Comparison of ENCODE assay signal across 10 mouse cellular contexts in the genomic region with DNA sequence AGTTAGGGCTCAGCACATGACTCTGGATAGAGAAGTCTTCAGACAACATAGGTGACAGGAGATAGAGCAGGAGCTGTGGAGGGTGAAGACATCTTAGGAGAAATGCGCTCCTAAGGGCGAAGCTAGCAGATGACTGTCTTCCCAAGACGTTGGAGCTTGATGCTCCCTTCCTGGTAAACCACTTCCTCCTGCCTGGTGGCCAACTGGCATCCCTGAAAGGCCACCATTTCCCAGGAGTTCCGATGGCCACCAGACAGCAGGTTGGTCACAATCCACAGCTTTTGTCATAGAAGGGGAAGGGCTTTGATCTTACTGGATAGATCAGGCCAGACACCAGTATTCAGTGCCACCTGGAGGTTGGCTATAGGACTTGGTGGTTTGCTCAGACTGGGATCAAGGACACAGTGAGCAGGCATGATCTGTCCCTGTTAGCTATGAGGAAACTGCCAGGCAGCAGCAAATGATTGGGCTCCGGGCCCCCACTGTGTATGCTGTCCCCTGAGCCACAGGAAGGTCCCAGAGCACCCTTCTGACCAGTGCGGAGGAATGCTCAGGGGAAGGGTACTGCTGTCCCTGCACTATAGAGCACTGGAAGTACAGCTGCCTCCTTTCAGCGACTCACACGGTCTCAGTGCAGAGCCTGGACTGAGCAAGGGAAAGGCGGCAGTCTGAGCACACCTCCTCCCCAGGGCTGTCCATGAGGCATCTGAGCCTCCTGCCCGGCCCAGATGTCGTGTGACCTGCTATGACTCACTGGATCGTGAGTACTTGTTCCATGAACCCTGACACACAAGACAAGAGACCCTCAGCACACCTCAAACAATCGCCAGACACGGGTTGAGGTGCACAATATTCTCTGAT. TPM values are rescaled to one million over a fixed set of nuclear protein-coding genes. Genes with fewer than 3 reads are reported as not detected.
A peak's percentile ranks its signal among the peaks of the same experiment; 100 is the strongest.
DNase-seq lines count a peak whose midpoint lies in the region; ATAC-seq lines count a peak whose summit lies in the region.
"Had no signal": no experiment of that assay in that cellular context is flagged by ENCODE, and none has a peak within 500 bp of the region (broad histone marks: within the 10 kb centered on the region; RNA-seq: fewer than 3 reads in every experiment).

No protein-coding gene starts in this region.

- H3K9ac ChIP-seq in heart, embryonic 12.5 days: peak overlapping the region; percentile 5; the same call in 1 of the 2 replicates
- H3K9ac ChIP-seq in midbrain, embryonic 11.5 days (ENCODE audit: low read length): no peak overlapping the region
- H3K9ac ChIP-seq in midbrain, embryonic 13.5 days (replicated peaks): no peak overlapping the region
- peak overlapping the region; percentile 49 for H3K9ac ChIP-seq in embryonic facial prominence, embryonic 13.5 days
- H3K9ac ChIP-seq in stomach, embryonic 14.5 days (replicated peaks; ENCODE audit: low read depth, low read length): no peak overlapping the region

- no peak for DNase-seq in heart, adult 9 months (ENCODE audit: low spot score in 2 of 2)
- peak; percentile 82 for DNase-seq in midbrain, embryonic 11.5 days (ENCODE audit: low spot score, missing footprints)
- no peak for DNase-seq in layer of hippocampus, postnatal 10 days (ENCODE audit: low spot score in 2 of 2)
- DNase-seq in layer of hippocampus, postnatal 14 days (ENCODE audit: low spot score in 2 of 2): no peak
- DNase-seq: gastrocnemius, postnatal 14 days; lung, postnatal 14 days had no signal

- H3K27ac ChIP-seq in heart, embryonic 12.5 days (ENCODE audit: poor library complexity, severe bottlenecking): no peak overlapping the region
- no peak overlapping the region for H3K27ac ChIP-seq in midbrain, embryonic 11.5 days (ENCODE audit: low read depth, low read length)
- H3K27ac ChIP-seq in midbrain, embryonic 13.5 days: no peak overlapping the region
- no peak overlapping the region for H3K27ac ChIP-seq in embryonic facial prominence, embryonic 13.5 days
- no peak overlapping the region for H3K27ac ChIP-seq in stomach, embryonic 14.5 days (ENCODE audit: low read length)

- H3K4me3 ChIP-seq in heart, embryonic 12.5 days: peak overlapping the region; percentile 23
- no peak overlapping the region for H3K4me3 ChIP-seq in midbrain, embryonic 11.5 days (ENCODE audit: low read depth, low read length)
- no peak overlapping the region for H3K4me3 ChIP-seq in midbrain, embryonic 13.5 days (replicated peaks)
- no peak overlapping the region for H3K4me3 ChIP-seq in embryonic facial prominence, embryonic 13.5 days
- no peak overlapping the region for H3K4me3 ChIP-seq in stomach, embryonic 14.5 days (ENCODE audit: low read depth, low read length)

- H3K36me3 ChIP-seq in heart, embryonic 12.5 days: no peaks in the 10 kb centered on the region
- no peaks in the 10 kb centered on the region for H3K36me3 ChIP-seq in midbrain, embryonic 11.5 days (ENCODE audit: control insufficient read depth, insufficient read depth, low read length)
- H3K36me3 ChIP-seq in midbrain, embryonic 13.5 days: no peaks in the 10 kb centered on the region
- no peaks in the 10 kb centered on the region for H3K36me3 ChIP-seq in embryonic facial prominence, embryonic 13.5 days
- H3K36me3 ChIP-seq in stomach, embryonic 14.5 days (ENCODE audit: control insufficient read depth, insufficient read depth, low read length): no peaks in the 10 kb centered on the region

- H3K4me1 ChIP-seq in heart, embryonic 12.5 days (replicated peaks): peaks cover 10% of the 10 kb centered on the region
- no peaks in the 10 kb centered on the region for H3K4me1 ChIP-seq in midbrain, embryonic 11.5 days (ENCODE audit: control insufficient read depth, insufficient read depth, low read length)
- no peaks in the 10 kb centered on the region for H3K4me1 ChIP-seq in midbrain, embryonic 13.5 days (replicated peaks)
- peaks cover 6% of the 10 kb centered on the region; the same call in 1 of the 2 replicates for H3K4me1 ChIP-seq in embryonic facial prominence, embryonic 13.5 days
- no peaks in the 10 kb centered on the region for H3K4me1 ChIP-seq in stomach, embryonic 14.5 days (ENCODE audit: control insufficient read depth, insufficient read depth, low read length)

- H3K4me2 ChIP-seq in heart, embryonic 12.5 days: peak overlapping the region; percentile 61
- no peak overlapping the region for H3K4me2 ChIP-seq in midbrain, embryonic 11.5 days
- no peak overlapping the region for H3K4me2 ChIP-seq in midbrain, embryonic 13.5 days (replicated peaks)
- H3K4me2 ChIP-seq in embryonic facial prominence, embryonic 13.5 days: peak overlapping the region; percentile 44
- no peak overlapping the region for H3K4me2 ChIP-seq in stomach, embryonic 14.5 days (replicated peaks; ENCODE audit: low read depth, low read length)

- ATAC-seq in heart, embryonic 12.5 days (ENCODE audit: insufficient number of reproducible peaks, low FRiP score): peak; percentile 33
- ATAC-seq in midbrain, embryonic 11.5 days (ENCODE audit: low FRiP score): no peak
- no peak for ATAC-seq in midbrain, embryonic 13.5 days
- 0 out of 2 replicates have a peak, but pooled peaks have one; percentile 34 for ATAC-seq in embryonic facial prominence, embryonic 13.5 days (ENCODE audit: insufficient number of reproducible peaks, insufficient read depth, low FRiP score, low TSS enrichment, low read depth)
- ATAC-seq in stomach, embryonic 14.5 days (ENCODE audit: insufficient number of reproducible peaks, insufficient read depth, low FRiP score, low read depth): 0 out of 2 replicates have a peak, but pooled peaks have one; percentile 44

- 59% methylated on average over 14 of the region's 14 CpGs for WGBS in heart, embryonic 12.5 days
- WGBS in midbrain, embryonic 11.5 days: 72% methylated on average over 14 of the region's 14 CpGs
- WGBS in midbrain, embryonic 13.5 days: 74% methylated on average over 14 of the region's 14 CpGs
- 72% methylated on average over 14 of the region's 14 CpGs for WGBS in embryonic facial prominence, embryonic 13.5 days
- 60% methylated on average over 14 of the region's 14 CpGs for WGBS in stomach, embryonic 14.5 days

- peaks cover 37% of the 10 kb centered on the region for H3K27me3 ChIP-seq in heart, embryonic 12.5 days (replicated peaks)
- H3K27me3 ChIP-seq in midbrain, embryonic 11.5 days (ENCODE audit: control insufficient read depth, insufficient read depth, low read length): peaks cover 6% of the 10 kb centered on the region
- H3K27me3 ChIP-seq in midbrain, embryonic 13.5 days: peaks cover 11% of the 10 kb centered on the region
- H3K27me3 ChIP-seq in embryonic facial prominence, embryonic 13.5 days: peaks cover 15% of the 10 kb centered on the region
- no peaks in the 10 kb centered on the region for H3K27me3 ChIP-seq in stomach, embryonic 14.5 days (ENCODE audit: control insufficient read depth, insufficient read depth, low read length)

- peaks cover 26% of the 10 kb centered on the region for H3K9me3 ChIP-seq in heart, embryonic 12.5 days (replicated peaks)
- H3K9me3 ChIP-seq in midbrain, embryonic 11.5 days (ENCODE audit: control insufficient read depth, low read length): no peaks in the 10 kb centered on the region; the same call in 1 of the 2 replicates
- peaks cover 11% of the 10 kb centered on the region; the same call in 1 of the 2 replicates for H3K9me3 ChIP-seq in midbrain, embryonic 13.5 days
- peaks cover 12% of the 10 kb centered on the region for H3K9me3 ChIP-seq in embryonic facial prominence, embryonic 13.5 days
- peaks cover 13% of the 10 kb centered on the region for H3K9me3 ChIP-seq in stomach, embryonic 14.5 days (ENCODE audit: control insufficient read depth, low read depth, low read length)

RNA-seq across cellular contexts. Expression of a gene that starts 0.6 kb away (rescaled TPM):
- 3.5 and 5.3 TPM in 2 replicates for polyA plus RNA-seq in heart, embryonic 12.5 days (2016; fragmentation: Nextera tagmentation; extraction: Ambion mirVana)
- 8.2 and 9.1 TPM in 2 replicates for polyA plus RNA-seq in midbrain, embryonic 11.5 days (2014; fragmentation: Nextera tagmentation; extraction: Ambion mirVana)
- 2.7 and 3.1 TPM in 2 replicates for polyA plus RNA-seq in midbrain, embryonic 13.5 days (2015; fragmentation: Nextera tagmentation; extraction: Ambion mirVana)
- 4.3 and 9.4 TPM in 2 replicates for polyA plus RNA-seq in embryonic facial prominence, embryonic 13.5 days (2015; fragmentation: Nextera tagmentation; extraction: Ambion mirVana)
- 3.6 and 5.4 TPM in 2 replicates for polyA plus RNA-seq in stomach, embryonic 14.5 days (2014; fragmentation: Nextera tagmentation; extraction: Ambion mirVana)
- 10 to 100 TPM; 18.7 to 22.2 TPM for total RNA-seq in layer of hippocampus, postnatal 10 days (2021)
- total RNA-seq in layer of hippocampus, postnatal 14 days (2021): 10 to 100 TPM; 16.1 to 21.9 TPM

RNA-seq across cellular contexts. Expression of a gene that starts 22.0 kb away (rescaled TPM):
- polyA plus RNA-seq in heart, embryonic 12.5 days (2016; fragmentation: Nextera tagmentation; extraction: Ambion mirVana): 23.2 and 24.9 TPM in 2 replicates
- polyA plus RNA-seq in midbrain, embryonic 11.5 days (2014; fragmentation: Nextera tagmentation; extraction: Ambion mirVana): 28.2 and 30.6 TPM in 2 replicates
- 84.6 TPM in 2 replicates for polyA plus RNA-seq in midbrain, embryonic 13.5 days (2015; fragmentation: Nextera tagmentation; extraction: Ambion mirVana)
- polyA plus RNA-seq in embryonic facial prominence, embryonic 13.5 days (2015; fragmentation: Nextera tagmentation; extraction: Ambion mirVana): 52.2 and 52.4 TPM in 2 replicates
- 27.8 and 29.5 TPM in 2 replicates for polyA plus RNA-seq in stomach, embryonic 14.5 days (2014; fragmentation: Nextera tagmentation; extraction: Ambion mirVana)
- 10 to 100 TPM; 89.5 to 91.8 TPM for total RNA-seq in layer of hippocampus, postnatal 10 days (2021)
- 10 to 100 TPM; 79.0 to 81.2 TPM for total RNA-seq in layer of hippocampus, postnatal 14 days (2021)

RNA-seq across cellular contexts. Expression of a gene that starts 22.0 kb away (rescaled TPM):
- 139 and 140 TPM in 2 replicates for polyA plus RNA-seq in heart, embryonic 12.5 days (2016; fragmentation: Nextera tagmentation; extraction: Ambion mirVana)
- polyA plus RNA-seq in midbrain, embryonic 11.5 days (2014; fragmentation: Nextera tagmentation; extraction: Ambion mirVana): 254 and 269 TPM in 2 replicates
- polyA plus RNA-seq in midbrain, embryonic 13.5 days (2015; fragmentation: Nextera tagmentation; extraction: Ambion mirVana): 268 and 273 TPM in 2 replicates
- 223 and 233 TPM in 2 replicates for polyA plus RNA-seq in embryonic facial prominence, embryonic 13.5 days (2015; fragmentation: Nextera tagmentation; extraction: Ambion mirVana)
- 218 and 224 TPM in 2 replicates for polyA plus RNA-seq in stomach, embryonic 14.5 days (2014; fragmentation: Nextera tagmentation; extraction: Ambion mirVana)
- total RNA-seq in layer of hippocampus, postnatal 10 days (2021): 100 to 1,000 TPM; 136 to 144 TPM
- 100 to 1,000 TPM; 137 to 138 TPM for total RNA-seq in layer of hippocampus, postnatal 14 days (2021)

RNA-seq across cellular contexts. Expression of a gene that starts 30.1 kb away (rescaled TPM):
- 1.1 and 1.9 TPM in 2 replicates for polyA plus RNA-seq in heart, embryonic 12.5 days (2016; fragmentation: Nextera tagmentation; extraction: Ambion mirVana)
- 1.00 and 1.1 TPM in 2 replicates for polyA plus RNA-seq in midbrain, embryonic 11.5 days (2014; fragmentation: Nextera tagmentation; extraction: Ambion mirVana)
- 0.32 and 0.38 TPM in 2 replicates for polyA plus RNA-seq in midbrain, embryonic 13.5 days (2015; fragmentation: Nextera tagmentation; extraction: Ambion mirVana)
- 27.1 and 32.3 TPM in 2 replicates for polyA plus RNA-seq in embryonic facial prominence, embryonic 13.5 days (2015; fragmentation: Nextera tagmentation; extraction: Ambion mirVana)
- polyA plus RNA-seq in stomach, embryonic 14.5 days (2014; fragmentation: Nextera tagmentation; extraction: Ambion mirVana): 36.9 and 46.6 TPM in 2 replicates
- 1 to 10 TPM; 2.6 to 2.8 TPM for total RNA-seq in layer of hippocampus, postnatal 10 days (2021)
- total RNA-seq in layer of hippocampus, postnatal 14 days (2021): 1 to 10 TPM; 2.1 to 2.2 TPM

RNA-seq across cellular contexts. Expression of a gene that starts 34.2 kb away (rescaled TPM):
- polyA plus RNA-seq in heart, embryonic 12.5 days (2016; fragmentation: Nextera tagmentation; extraction: Ambion mirVana): 48.0 and 48.3 TPM in 2 replicates
- 73.6 and 76.9 TPM in 2 replicates for polyA plus RNA-seq in midbrain, embryonic 11.5 days (2014; fragmentation: Nextera tagmentation; extraction: Ambion mirVana)
- 51.4 and 55.7 TPM in 2 replicates for polyA plus RNA-seq in midbrain, embryonic 13.5 days (2015; fragmentation: Nextera tagmentation; extraction: Ambion mirVana)
- 53.7 and 61.0 TPM in 2 replicates for polyA plus RNA-seq in embryonic facial prominence, embryonic 13.5 days (2015; fragmentation: Nextera tagmentation; extraction: Ambion mirVana)
- 59.7 and 66.9 TPM in 2 replicates for polyA plus RNA-seq in stomach, embryonic 14.5 days (2014; fragmentation: Nextera tagmentation; extraction: Ambion mirVana)
- total RNA-seq in layer of hippocampus, postnatal 10 days (2021): 10 to 100 TPM; 42.3 to 44.5 TPM
- 10 to 100 TPM; 40.1 to 45.5 TPM for total RNA-seq in layer of hippocampus, postnatal 14 days (2021)

Comparison
In these comparisons a context has a peak if more than half of its experiments do, and no peak if none do; other contexts are left out.
1. ATAC-seq: peak in heart, embryonic 12.5 days (single experiment), embryonic facial prominence, embryonic 13.5 days (single experiment) and stomach, embryonic 14.5 days (single experiment); none in midbrain, embryonic 11.5 days (single experiment) and midbrain, embryonic 13.5 days (single experiment).
2. H3K4me2 ChIP-seq: peak in heart, embryonic 12.5 days (single experiment) and embryonic facial prominence, embryonic 13.5 days (single experiment); none in midbrain, embryonic 11.5 days (single experiment), midbrain, embryonic 13.5 days (single experiment) and stomach, embryonic 14.5 days (single experiment).
3. H3K9ac ChIP-seq: peak in heart, embryonic 12.5 days (single experiment) and embryonic facial prominence, embryonic 13.5 days (single experiment); none in midbrain, embryonic 11.5 days (single experiment), midbrain, embryonic 13.5 days (single experiment) and stomach, embryonic 14.5 days (single experiment).